Mouse (Mus musculus): Measurements from ENCODE around the gene Reep6. TPM values are rescaled to one million over a fixed set of nuclear protein-coding genes. Genes with fewer than 3 reads are reported as not detected.

Reep6 gene
- total RNA-seq, 1 experiment = 13.3 TPM

- TF ChIP-seq ZC3H11A (IDR thresholded peaks at IDR 0.05; ENCODE audit: borderline replicate concordance, low read depth, low read length) = no peak
- no peak for TF ChIP-seq CHD2 (IDR thresholded peaks at IDR 0.05; ENCODE audit: low read depth, low read length)
- no peak for TF ChIP-seq HCFC1 (IDR thresholded peaks at IDR 0.05; ENCODE audit: borderline replicate concordance, insufficient read depth, low read length)
- no peak for TF ChIP-seq ZNF384 (IDR thresholded peaks at IDR 0.05; ENCODE audit: low read depth, low read length)
- no peak for TF ChIP-seq MAFK (IDR thresholded peaks at IDR 0.05; ENCODE audit: insufficient read depth, low read depth, low read length)
- Histone ChIP-seq H3K36me3 (ENCODE audit: control insufficient read depth, insufficient read depth, low read length, poor library complexity, severe bottlenecking) (no peaks in the 10 kb centered on the region), H3K9me3 (ENCODE audit: control insufficient read depth, insufficient read depth, low read depth, low read length) (no peaks in the 10 kb centered on the region), H3K9ac (ENCODE audit: insufficient read depth, low read depth, low read length, poor library complexity, severe bottlenecking) (no peak overlapping the region), H3K4me3 (ENCODE audit: insufficient read depth in 1 of 2, low read depth in 1 of 2, low read length in 2 of 2, poor library complexity in 1 of 2, severe bottlenecking in 1 of 2) (no peak overlapping the region), H3K27ac (ENCODE audit: insufficient read depth, low read depth, low read length, poor library complexity, severe bottlenecking) (no peak overlapping the region), H3K4me1 (ENCODE audit: control insufficient read depth in 2 of 2, insufficient read depth in 2 of 2, low read length in 2 of 2, poor library complexity in 1 of 2) (no peaks in the 10 kb centered on the region; a peak in 1 of 4 replicates)
- in situ Hi-C loops (cut with MboI; ENCODE audit: low sequenced_read_pairs in 2 of 2, unreplicated experiment in 2 of 2) = no loop called here
- no peak for DNase-seq (ENCODE audit: low read depth, low spot score)
Measured at GRCm38 (mm10) chr10:80302471-80302881, 27.3 kb upstream of the Reep6 start.

DNA sequence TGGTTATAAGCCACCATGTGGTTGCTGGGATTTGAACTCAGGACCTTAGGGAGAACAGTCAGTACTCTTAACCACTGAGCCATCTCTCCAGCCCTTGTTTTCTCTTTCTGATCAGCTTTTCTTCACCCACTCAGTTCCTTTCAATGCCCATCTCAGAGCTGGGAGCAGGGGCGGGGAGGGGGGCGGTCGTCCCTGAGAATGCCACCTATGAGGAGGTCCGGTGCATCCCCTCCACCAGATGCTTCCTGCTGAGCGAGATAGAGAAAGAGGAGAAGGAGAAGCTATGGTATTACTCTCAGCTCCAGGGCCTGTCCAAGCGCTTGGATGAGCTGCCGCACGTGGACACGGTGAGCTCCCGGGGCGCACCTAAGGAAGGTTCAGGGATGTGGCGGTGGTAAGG is 25.3 kb upstream of the Reep6 start:
- no peak for DNase-seq (ENCODE audit: low read depth, low spot score)
- Histone ChIP-seq H3K36me3 (ENCODE audit: control insufficient read depth, insufficient read depth, low read length, poor library complexity, severe bottlenecking) (no peaks in the 10 kb centered on the region), H3K9ac (ENCODE audit: insufficient read depth, low read depth, low read length, poor library complexity, severe bottlenecking) (peak overlapping the region; percentile 42; the same call in 1 of the 2 replicates), H3K9me3 (ENCODE audit: control insufficient read depth, insufficient read depth, low read depth, low read length) (no peaks in the 10 kb centered on the region), H3K4me1 (ENCODE audit: control insufficient read depth in 2 of 2, insufficient read depth in 2 of 2, low read length in 2 of 2, poor library complexity in 1 of 2) (no peaks in the 10 kb centered on the region), H3K27ac (ENCODE audit: insufficient read depth, low read depth, low read length, poor library complexity, severe bottlenecking) (no peak overlapping the region), H3K4me3 (ENCODE audit: insufficient read depth in 1 of 2, low read depth in 1 of 2, low read length in 2 of 2, poor library complexity in 1 of 2, severe bottlenecking in 1 of 2) (peak overlapping the region; percentile 70 to 88)
- in situ Hi-C loops (cut with MboI; ENCODE audit: low sequenced_read_pairs in 2 of 2, unreplicated experiment in 2 of 2) = no loop called here
- TF ChIP-seq CHD2 (IDR thresholded peaks at IDR 0.05; ENCODE audit: low read depth, low read length) (no peak), ZC3H11A (IDR thresholded peaks at IDR 0.05; ENCODE audit: borderline replicate concordance, low read depth, low read length) (no peak), HCFC1 (IDR thresholded peaks at IDR 0.05; ENCODE audit: borderline replicate concordance, insufficient read depth, low read length) (no peak), ZNF384 (IDR thresholded peaks at IDR 0.05; ENCODE audit: low read depth, low read length) (no peak), MAFK (IDR thresholded peaks at IDR 0.05; ENCODE audit: insufficient read depth, low read depth, low read length) (no peak)

GRCm38 (mm10) chr10:80304862-80305261 is 24.9 kb upstream of the Reep6 start:
- H3K27ac ChIP-seq (ENCODE audit: insufficient read depth, low read depth, low read length, poor library complexity, severe bottlenecking) = no peak overlapping the region
- TF ChIP-seq HCFC1 (IDR thresholded peaks at IDR 0.05; ENCODE audit: borderline replicate concordance, insufficient read depth, low read length) (peak; percentile 37; the same call in 1 of the 2 replicates), MAFK (IDR thresholded peaks at IDR 0.05; ENCODE audit: insufficient read depth, low read depth, low read length) (no peak)
- peak overlapping the region; percentile 70 to 88 for H3K4me3 ChIP-seq (ENCODE audit: insufficient read depth in 1 of 2, low read depth in 1 of 2, low read length in 2 of 2, poor library complexity in 1 of 2, severe bottlenecking in 1 of 2)
- DNase-seq (ENCODE audit: low read depth, low spot score) = peak; percentile 87
- peak overlapping the region; percentile 42 for H3K9ac ChIP-seq (ENCODE audit: insufficient read depth, low read depth, low read length, poor library complexity, severe bottlenecking)
- H3K9me3 ChIP-seq (ENCODE audit: control insufficient read depth, insufficient read depth, low read depth, low read length) = no peaks in the 10 kb centered on the region
- no peaks in the 10 kb centered on the region for H3K36me3 ChIP-seq (ENCODE audit: control insufficient read depth, insufficient read depth, low read length, poor library complexity, severe bottlenecking)
- in situ Hi-C loops (cut with MboI; ENCODE audit: low sequenced_read_pairs in 2 of 2, unreplicated experiment in 2 of 2) = no loop called here
- no peaks in the 10 kb centered on the region for H3K4me1 ChIP-seq (ENCODE audit: control insufficient read depth in 2 of 2, insufficient read depth in 2 of 2, low read length in 2 of 2, poor library complexity in 1 of 2)

GRCm38 (mm10) chr10:80311560-80311959 is 18.2 kb upstream of the Reep6 start:
- H3K4me1 ChIP-seq (ENCODE audit: control insufficient read depth in 2 of 2, insufficient read depth in 2 of 2, low read length in 2 of 2, poor library complexity in 1 of 2) = peaks cover 0 to 24% of the 10 kb centered on the region in 2 experiments; a peak in 2 of 4 replicates
- no peak for DNase-seq (ENCODE audit: low read depth, low spot score)
- in situ Hi-C loops (cut with MboI; ENCODE audit: low sequenced_read_pairs in 2 of 2, unreplicated experiment in 2 of 2) = no loop called here
- no peak overlapping the region for H3K27ac ChIP-seq (ENCODE audit: insufficient read depth, low read depth, low read length, poor library complexity, severe bottlenecking)
- H3K9me3 ChIP-seq (ENCODE audit: control insufficient read depth, insufficient read depth, low read depth, low read length) = no peaks in the 10 kb centered on the region
- H3K4me3 ChIP-seq (ENCODE audit: insufficient read depth in 1 of 2, low read depth in 1 of 2, low read length in 2 of 2, poor library complexity in 1 of 2, severe bottlenecking in 1 of 2) = peak overlapping the region; percentile 34
- TF ChIP-seq CHD2 (IDR thresholded peaks at IDR 0.05; ENCODE audit: low read depth, low read length) = no peak
- no peak for TF ChIP-seq MAFK (IDR thresholded peaks at IDR 0.05; ENCODE audit: insufficient read depth, low read depth, low read length)
- TF ChIP-seq HCFC1 (IDR thresholded peaks at IDR 0.05; ENCODE audit: borderline replicate concordance, insufficient read depth, low read length) = no peak
- no peak for TF ChIP-seq ZNF384 (IDR thresholded peaks at IDR 0.05; ENCODE audit: low read depth, low read length)
- no peak for TF ChIP-seq ZC3H11A (IDR thresholded peaks at IDR 0.05; ENCODE audit: borderline replicate concordance, low read depth, low read length)
- no peaks in the 10 kb centered on the region for H3K36me3 ChIP-seq (ENCODE audit: control insufficient read depth, insufficient read depth, low read length, poor library complexity, severe bottlenecking)
- H3K9ac ChIP-seq (ENCODE audit: insufficient read depth, low read depth, low read length, poor library complexity, severe bottlenecking) = 0 out of 2 replicates have a peak overlapping the region, but pooled peaks have one; percentile 5
